Mouse (Mus musculus): ENCODE results near the gene Vmac. TPM values are rescaled to one million over a fixed set of nuclear protein-coding genes. Genes with fewer than 3 reads are reported as not detected.

The Vmac gene
- polyA plus RNA-seq (2012; rRNA removed): 10.4 and 10.5 TPM in 2 replicates

GRCm38 (mm10) chr17:56717363-56718058 lies at the start of gene Vmac, which contains the start of gene Ndufa11:
Gene Vmac (minus strand): TSS chr17:56718022.
Gene Ndufa11 (plus strand): TSS chr17:56717767.
- peak; percentile 94 for DNase-seq (ENCODE audit: low read depth, low spot score)
- under 1% methylated on average over 59 of the region's 59 CpGs for WGBS

- no peak for DNase-seq (ENCODE audit: low read depth, low spot score)
- 96% methylated on average over 27 of the region's 27 CpGs for WGBS
Measured at GRCm38 (mm10) chr17:56766631-56767405, 49.0 kb upstream of the Vmac start.

DNA sequence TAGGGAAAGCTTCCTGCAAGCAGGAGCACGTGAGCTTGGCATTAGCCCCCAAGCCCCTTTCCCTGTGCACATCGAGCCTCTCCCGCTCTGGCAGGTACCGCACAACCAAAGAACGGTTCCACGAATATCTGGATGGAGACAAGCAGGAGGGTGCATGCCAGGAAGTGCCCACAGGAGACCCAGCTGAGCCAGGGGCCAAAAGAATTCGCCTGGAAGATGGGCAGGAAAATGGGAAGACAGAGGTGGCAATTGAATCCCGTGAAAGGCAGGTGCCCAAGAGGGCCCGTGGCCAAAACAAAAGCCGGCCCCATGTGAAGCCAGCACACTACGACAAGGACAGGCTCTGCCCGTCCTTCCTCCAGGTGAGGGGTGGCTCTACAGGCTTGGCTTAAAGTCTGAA lies 47.6 kb upstream of the Vmac start:
- DNase-seq (ENCODE audit: low read depth, low spot score): no peak
- 25% methylated on average over 12 of the region's 12 CpGs for WGBS

GRCm38 (mm10) chr17:56764474-56765354 lies 46.9 kb upstream of the Vmac start, which contains the start of gene Dus3l:
Gene Dus3l (plus strand): TSS chr17:56764757.
- 1% methylated on average over 58 of the region's 58 CpGs for WGBS
- DNase-seq (ENCODE audit: low read depth, low spot score): peak; percentile 61

GRCm38 (mm10) chr17:56763741-56764250 lies 46.0 kb upstream of the Vmac start:
- no peak for DNase-seq (ENCODE audit: low read depth, low spot score)
- WGBS: 66% methylated on average over 8 of the region's 8 CpGs

- 27% methylated on average over 27 of the region's 27 CpGs for WGBS
Measured at GRCm38 (mm10) chr17:56762769-56763731, 45.2 kb upstream of the Vmac start.

DNA sequence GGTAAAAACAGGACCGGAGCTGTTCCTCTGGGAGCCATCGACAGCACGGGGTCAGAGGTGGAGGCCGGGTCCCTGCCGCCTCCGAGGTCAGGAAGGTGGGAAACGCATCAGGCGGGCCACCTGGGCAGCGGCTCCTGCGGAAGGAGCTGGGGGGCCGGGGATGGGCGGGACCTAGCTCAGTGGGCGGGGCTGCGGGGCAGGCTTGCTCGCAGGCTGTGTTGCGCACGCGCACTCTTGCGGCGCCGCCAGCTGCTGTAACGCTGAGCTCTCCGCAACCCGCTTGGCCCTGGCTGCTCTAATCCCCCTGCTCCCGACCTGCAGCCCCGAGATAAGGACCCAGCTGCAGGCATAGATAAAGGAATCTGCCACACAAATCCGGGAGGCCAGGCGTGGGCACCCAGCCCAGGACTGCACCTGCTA lies 44.2 kb upstream of the Vmac start:
- no peak for DNase-seq (ENCODE audit: low read depth, low spot score)
- WGBS: under 1% methylated on average over 28 of the region's 28 CpGs

More at GRCm38 (mm10) chr17:56762769-56763731, 45.2 kb upstream of the Vmac start:
- peak; percentile 70 for DNase-seq (ENCODE audit: low read depth, low spot score)

DNA sequence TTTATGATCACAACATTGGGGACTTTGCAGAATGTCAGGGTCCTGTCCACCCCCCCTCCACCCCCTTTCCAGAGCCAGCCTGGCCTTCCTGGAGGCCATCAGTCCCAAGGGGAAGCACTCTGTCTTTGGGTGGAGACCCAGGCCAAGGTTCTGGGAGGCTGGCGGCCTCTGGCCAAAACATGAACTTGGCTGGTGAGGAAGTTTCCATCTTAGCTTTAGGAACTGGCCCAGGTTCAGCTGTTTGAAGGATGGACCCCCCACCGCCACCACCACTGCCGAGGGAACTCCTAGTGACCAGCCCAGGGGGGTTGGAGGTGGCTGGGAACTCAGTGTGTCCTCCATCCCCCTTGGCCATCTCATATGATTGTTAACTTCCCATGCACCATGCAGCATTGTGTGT lies 43.3 kb upstream of the Vmac start:
- no peak for DNase-seq (ENCODE audit: low read depth, low spot score)
- WGBS: 64% methylated on average over 3 of the region's 3 CpGs

GRCm38 (mm10) chr17:56759261-56759660 lies 41.4 kb upstream of the Vmac start:
- DNase-seq (ENCODE audit: low read depth, low spot score): no peak
- WGBS: 72% methylated on average over 7 of the region's 7 CpGs

DNA sequence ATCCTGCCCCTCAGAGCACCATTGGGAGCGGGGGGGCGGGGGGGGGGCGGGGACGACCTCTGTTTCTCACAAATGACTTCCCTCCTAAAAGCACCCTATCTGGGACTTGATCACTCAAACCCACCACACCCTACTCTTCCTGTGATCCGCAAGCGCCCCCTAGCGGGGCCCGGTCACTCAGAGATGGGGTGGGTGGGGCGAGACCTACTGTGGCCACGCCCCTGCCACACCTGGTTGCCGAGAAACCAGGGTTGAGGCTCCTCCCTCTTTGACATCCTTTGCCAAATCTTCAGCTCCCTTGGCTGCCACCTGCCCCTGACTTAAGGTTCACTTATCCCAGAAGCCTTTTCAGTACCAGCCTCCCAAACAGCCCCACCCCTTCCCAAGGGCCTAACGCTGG lies 40.3 kb upstream of the Vmac start:
- WGBS: 3% methylated on average over 12 of the region's 12 CpGs
- peak; percentile 53 for DNase-seq (ENCODE audit: low read depth, low spot score)

DNA sequence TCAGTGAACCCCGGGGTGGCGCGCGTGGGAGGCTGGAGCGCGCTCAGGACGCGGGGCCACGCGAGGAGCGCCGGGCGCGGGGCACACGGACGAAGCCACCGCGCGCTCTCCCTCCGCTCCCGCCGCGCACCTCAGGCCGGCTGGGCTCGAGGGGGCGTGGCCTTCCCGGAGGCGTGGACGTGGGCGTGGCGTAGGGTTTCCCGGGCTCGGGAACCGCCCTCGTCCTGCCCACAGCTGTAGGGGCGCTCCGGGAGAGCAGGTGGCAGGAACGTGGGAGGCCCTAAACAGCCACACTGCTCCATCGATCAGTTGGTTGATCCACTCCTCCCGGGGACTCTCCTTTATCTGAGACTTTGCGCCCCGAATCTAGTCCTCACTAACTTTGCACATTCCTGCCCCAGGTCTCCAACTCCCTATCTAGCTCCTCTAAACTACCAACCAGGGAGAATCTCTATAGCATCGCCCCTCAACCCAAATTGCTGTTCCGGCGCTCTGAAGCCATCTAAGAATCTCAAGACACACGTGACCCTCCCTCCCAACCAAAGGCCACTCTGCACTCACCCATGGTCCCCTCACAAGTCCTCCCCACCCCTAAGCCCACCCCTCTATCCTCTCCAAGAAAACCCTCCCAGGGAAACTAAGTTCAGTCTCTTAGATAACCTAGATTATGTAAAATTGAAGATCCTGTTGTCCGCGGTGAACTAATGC lies 39.7 kb upstream of the Vmac start, which contains the start of gene Nrtn:
Nrtn (minus strand) TSS at position 115 of the 708 bp plus-strand sequence.
- WGBS: under 1% methylated on average over 47 of the region's 48 CpGs
- DNase-seq (ENCODE audit: low read depth, low spot score): peak; percentile 66

DNA sequence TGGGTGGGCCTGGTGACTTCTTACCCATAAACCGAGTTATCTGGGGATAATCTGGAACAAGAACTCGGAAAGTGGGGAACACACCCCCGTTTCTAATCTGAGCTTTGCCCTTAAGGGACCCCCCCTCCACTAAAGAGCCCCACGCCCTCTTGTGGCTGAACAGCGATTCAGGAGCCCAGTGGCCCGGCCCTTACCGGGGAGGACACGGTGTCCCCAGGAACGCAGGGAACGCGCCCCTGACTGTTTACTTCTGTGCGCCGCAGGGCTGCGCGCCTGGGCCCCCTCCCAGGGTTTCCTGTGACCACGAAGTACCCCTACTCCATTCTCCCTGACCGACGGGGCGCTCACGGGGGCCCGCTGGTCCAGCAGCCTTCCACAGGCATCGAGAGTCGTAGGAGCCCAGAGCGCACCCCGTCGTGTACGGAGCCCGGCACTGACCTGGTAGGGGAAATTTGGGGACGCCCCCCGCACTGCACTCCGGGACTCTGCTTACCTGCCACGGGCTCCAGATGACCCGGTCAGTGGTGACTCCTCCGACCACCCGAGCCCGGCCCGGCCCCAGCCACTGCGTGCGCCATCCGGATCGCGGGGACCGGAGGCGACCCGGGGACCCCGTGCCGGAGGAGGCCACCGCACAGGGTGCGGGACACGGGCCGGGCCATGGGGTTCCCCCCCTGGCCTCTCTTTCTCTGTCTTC lies 39.0 kb upstream of the Vmac start:
- 1% methylated on average over 51 of the region's 51 CpGs for WGBS
- no peak for DNase-seq (ENCODE audit: low read depth, low spot score)

DNA sequence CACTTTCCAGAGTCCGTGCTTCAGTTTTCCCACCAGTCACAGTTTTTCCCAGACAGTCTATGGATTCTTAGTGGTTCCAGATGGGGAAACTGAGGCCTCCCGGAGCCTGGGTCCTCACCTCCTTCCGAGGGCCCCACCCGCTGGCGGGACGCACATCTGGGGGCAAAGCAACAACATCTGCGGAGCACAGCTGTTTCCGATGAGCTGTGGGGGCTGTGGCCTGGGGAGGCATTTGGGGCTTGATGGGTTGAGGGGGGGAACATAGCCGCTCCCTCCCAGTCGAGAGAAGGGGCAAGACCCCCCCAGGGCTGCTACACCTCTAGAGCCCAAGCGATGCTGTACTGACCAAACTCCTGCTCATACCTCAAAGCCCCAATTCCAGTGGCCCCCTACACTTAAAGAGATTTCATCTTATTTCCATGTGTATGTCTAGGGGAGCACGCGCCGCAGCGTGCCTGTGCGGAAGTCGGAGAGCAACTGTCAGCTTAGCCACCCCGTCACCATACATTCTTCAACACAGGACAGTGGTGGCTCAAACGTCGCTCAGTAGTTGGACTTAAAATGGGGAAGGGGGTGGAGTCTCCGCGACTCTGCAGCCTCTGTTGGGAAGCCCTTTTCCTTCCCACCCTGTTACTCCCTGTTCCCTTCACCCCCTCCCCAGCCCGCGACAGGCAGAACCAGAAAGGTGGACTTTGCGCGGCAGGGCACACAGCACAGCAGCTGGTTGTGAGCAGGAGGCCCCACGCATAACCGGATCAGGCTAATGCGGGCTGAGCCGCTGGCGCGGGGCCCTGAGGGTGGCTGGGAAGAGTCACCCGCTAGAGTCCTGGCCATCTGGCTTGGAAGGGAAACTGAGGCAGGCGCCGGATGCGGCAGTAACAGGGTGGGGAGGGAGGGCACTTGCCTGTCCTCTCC lies 36.7 kb upstream of the Vmac start:
- WGBS: 26% methylated on average over 36 of the region's 36 CpGs

GRCm38 (mm10) chr17:56753452-56753851 lies 35.6 kb upstream of the Vmac start:
- 21% methylated on average over 15 of the region's 15 CpGs for WGBS
- no peak for DNase-seq (ENCODE audit: low read depth, low spot score)

More for the DNA sequence above, 36.7 kb upstream of the Vmac start:
- no peak for DNase-seq (ENCODE audit: low read depth, low spot score)

DNA sequence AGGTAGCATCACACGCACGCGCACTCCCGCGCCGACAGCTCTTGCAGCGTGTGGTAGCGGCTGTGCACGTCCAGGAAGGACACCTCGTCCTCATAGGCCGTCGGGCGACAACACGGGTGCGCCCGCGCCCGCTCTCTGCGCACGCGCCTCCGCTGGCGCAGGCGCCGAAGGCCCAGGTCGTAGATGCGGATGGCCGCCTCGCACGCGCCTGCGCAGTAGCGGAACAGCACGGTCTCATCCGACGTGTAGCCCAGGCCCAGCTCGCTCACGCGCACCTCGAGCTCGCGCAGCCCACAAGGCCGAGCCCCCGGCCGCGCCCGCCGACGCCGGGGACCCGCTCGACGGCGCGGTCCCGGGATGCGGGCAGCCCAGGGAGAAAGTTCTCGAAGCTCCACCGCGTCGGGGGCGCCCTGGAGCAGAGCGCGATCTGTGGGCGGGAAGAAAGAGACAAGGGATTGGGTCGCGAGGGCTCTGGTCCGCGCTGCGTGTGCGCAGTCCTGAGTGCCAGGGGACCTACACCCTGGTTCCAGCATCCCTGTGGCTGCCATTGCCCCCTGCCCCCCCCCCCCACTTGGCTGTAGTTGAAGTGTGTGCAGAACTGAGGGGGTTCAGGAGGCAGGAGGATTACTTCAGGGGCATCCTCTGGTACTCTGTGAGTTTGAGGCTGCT lies 33.7 kb upstream of the Vmac start:
- 62% methylated on average over 71 of the region's 71 CpGs for WGBS
- DNase-seq (ENCODE audit: low read depth, low spot score): no peak

- DNase-seq (ENCODE audit: low read depth, low spot score): no peak
- WGBS: 38% methylated on average over 5 of the region's 5 CpGs
Measured at GRCm38 (mm10) chr17:56744173-56744572, 26.4 kb upstream of the Vmac start.

Data from large intestine, adult 2 months (tissue).